In genomic region chr12:112288786-112289185, GRCm38 (mm10) we compare ENCODE assay signal across 20 mouse cellular contexts.
"Had no signal": no experiment of that assay in that cellular context is flagged by ENCODE, and none has a peak within 500 bp of the region (broad histone marks: within the 10 kb centered on the region; RNA-seq: fewer than 3 reads in every experiment).

No protein-coding gene starts in this region.

- H3K27ac ChIP-seq: kidney, postnatal 0 days; left cerebral cortex, adult 2 months; limb, embryonic 12.5 days; limb, embryonic 15.5 days; liver, embryonic 14.5 days; macrophage; neural tube, embryonic 13.5 days had no signal

- ATAC-seq: liver, postnatal 0 days; lung, postnatal 0 days had no signal

- H3K4me2 ChIP-seq: limb, embryonic 12.5 days; limb, embryonic 15.5 days; liver, embryonic 11.5 days; lung, embryonic 14.5 days; neural tube, embryonic 13.5 days had no signal

- H3K36me3 ChIP-seq: limb, embryonic 12.5 days; limb, embryonic 15.5 days; neural tube, embryonic 13.5 days had no signal

- H3K27me3 ChIP-seq: neural tube, embryonic 13.5 days had no signal

- H3K9ac ChIP-seq: limb, embryonic 12.5 days; limb, embryonic 15.5 days; liver, embryonic 14.5 days; liver, postnatal 0 days; lung, embryonic 14.5 days; neural tube, embryonic 13.5 days had no signal

- DNase-seq: kidney, postnatal 25 days; layer of hippocampus, postnatal 36 days; liver, postnatal 0 days; lung, embryonic 14.5 days; midbrain, embryonic 14.5 days; retina, postnatal 1 day; right cerebral cortex, postnatal 25 days; spleen, adult 18-20 months; thymus, adult 18-20 months; thymus, postnatal 4 days had no signal

- H3K4me3 ChIP-seq: left cerebral cortex, adult 2 months; limb, embryonic 12.5 days; limb, embryonic 15.5 days; myocyte; neural tube, embryonic 13.5 days had no signal

- H3K9me3 ChIP-seq: limb, embryonic 12.5 days; limb, embryonic 15.5 days; neural tube, embryonic 13.5 days had no signal
